Mouse (Mus musculus): Measurements from ENCODE around the gene Ppfibp1. TPM values are rescaled to one million over a fixed set of nuclear protein-coding genes. Genes with fewer than 3 reads are reported as not detected.

Gene Ppfibp1
- polyA plus RNA-seq, 1 experiment from 2014 or later: 138 TPM

GRCm38 (mm10) chr6:147021181-147021580, 132.9 kb downstream of the Ppfibp1 start:
- in situ Hi-C loops (cut with MboI; ENCODE audit: low pct_unique_long_range_greater_than_20kb): loop anchor here (10.0 to 25.0 kb wide), 3 partner anchors 784 to 1116 kb away; no protein-coding TSS in a partner anchor
- CTCF ChIA-PET: interaction anchor here (1.2 kb wide), 1 partner anchor 15 kb away, joined by 4 read pairs; no protein-coding TSS in a partner anchor
- H3K27me3 ChIP-seq: no peaks in the 10 kb centered on the region
- TF ChIP-seq CTCF (IDR thresholded peaks at IDR 0.05): no peak
- no peak for ATAC-seq
- no peak for DNase-seq (ENCODE audit: low read depth, low spot score)
- POLR2A ChIA-PET: no interaction called here

GRCm38 (mm10) chr6:147022375-147023132, 134.3 kb downstream of the Ppfibp1 start:
- ATAC-seq (no peak), DNase-seq (ENCODE audit: low read depth, low spot score) (no peak)
- no peak for TF ChIP-seq CTCF (IDR thresholded peaks at IDR 0.05)
- in situ Hi-C loops (cut with MboI; ENCODE audit: low pct_unique_long_range_greater_than_20kb): loop anchor here (10.0 to 25.0 kb wide), 3 partner anchors 782 to 1115 kb away; no protein-coding TSS in a partner anchor
- ChIA-PET POLR2A (no interaction called here), CTCF (interaction anchor here (0.6 to 1.2 kb wide), 2 partner anchors 13 to 166 kb away, joined by 3 read pairs; no protein-coding TSS in a partner anchor)
- H3K27me3 ChIP-seq: no peaks in the 10 kb centered on the region

GRCm38 (mm10) chr6:147023133-147023395, 134.8 kb downstream of the Ppfibp1 start:
- in situ Hi-C loops (cut with MboI; ENCODE audit: low pct_unique_long_range_greater_than_20kb): loop anchor here (10.0 to 25.0 kb wide), 3 partner anchors 782 to 1114 kb away; no protein-coding TSS in a partner anchor
- CTCF ChIA-PET: interaction anchor here (0.6 to 1.2 kb wide), 2 partner anchors 12 to 167 kb away, joined by 3 read pairs; no protein-coding TSS in a partner anchor
- DNase-seq (ENCODE audit: low read depth, low spot score) (no peak), ATAC-seq (no peak)
- TF ChIP-seq CTCF (IDR thresholded peaks at IDR 0.05): no peak
- POLR2A ChIA-PET: no interaction called here
- H3K27me3 ChIP-seq: no peaks in the 10 kb centered on the region

GRCm38 (mm10) chr6:147023568-147023967, 135.3 kb downstream of the Ppfibp1 start:
- ChIA-PET CTCF (interaction anchor here (1.2 kb wide), 1 partner anchor 12 kb away, joined by 3 read pairs; no protein-coding TSS in a partner anchor), POLR2A (no interaction called here)
- H3K27me3 ChIP-seq: no peaks in the 10 kb centered on the region
- in situ Hi-C loops (cut with MboI; ENCODE audit: low pct_unique_long_range_greater_than_20kb): loop anchor here (10.0 to 25.0 kb wide), 3 partner anchors 781 to 1114 kb away; no protein-coding TSS in a partner anchor
- DNase-seq (ENCODE audit: low read depth, low spot score) (no peak), ATAC-seq (no peak)
- TF ChIP-seq CTCF (IDR thresholded peaks at IDR 0.05): no peak

- CTCF ChIA-PET: interaction anchor here (1.6 kb wide), 1 partner anchor 10 kb away, joined by 3 read pairs; no protein-coding TSS in a partner anchor
- POLR2A ChIA-PET: no interaction called here
- H3K27me3 ChIP-seq: no peaks in the 10 kb centered on the region
- no peak for TF ChIP-seq CTCF (IDR thresholded peaks at IDR 0.05)
- in situ Hi-C loops (cut with MboI; ENCODE audit: low pct_unique_long_range_greater_than_20kb): loop anchor here (10.0 to 25.0 kb wide), 3 partner anchors 780 to 1113 kb away; no protein-coding TSS in a partner anchor
- DNase-seq (ENCODE audit: low read depth, low spot score) (no peak), ATAC-seq (no peak)
These were observed 136.5 kb downstream of the Ppfibp1 start for GRCm38 (mm10) chr6:147024761-147025160.

GRCm38 (mm10) chr6:147028396-147028795, 140.1 kb downstream of the Ppfibp1 start:
- no peak for ATAC-seq
- H3K27me3 ChIP-seq: no peaks in the 10 kb centered on the region
- TF ChIP-seq CTCF (IDR thresholded peaks at IDR 0.05): no peak
- in situ Hi-C loops (cut with MboI; ENCODE audit: low pct_unique_long_range_greater_than_20kb): loop anchor here (10.0 kb wide), 1 partner anchor 776 kb away; no protein-coding TSS in a partner anchor
- POLR2A ChIA-PET: interaction anchor here (1.7 kb wide), 1 partner anchor 13 kb away, joined by 3 read pairs; no protein-coding TSS in a partner anchor
- CTCF ChIA-PET: interaction anchor here (1.1 to 1.3 kb wide), 2 partner anchors 8 to 14 kb away, joined by 3 to 5 read pairs; no protein-coding TSS in a partner anchor
- no peak for DNase-seq (ENCODE audit: low read depth, low spot score)

GRCm38 (mm10) chr6:147029591-147029990, 141.3 kb downstream of the Ppfibp1 start:
- in situ Hi-C loops (cut with MboI; ENCODE audit: low pct_unique_long_range_greater_than_20kb): loop anchor here (10.0 kb wide), 1 partner anchor 775 kb away; no protein-coding TSS in a partner anchor
- TF ChIP-seq CTCF (IDR thresholded peaks at IDR 0.05): no peak
- POLR2A ChIA-PET: interaction anchor here (1.7 kb wide), 1 partner anchor 14 kb away, joined by 3 read pairs; no protein-coding TSS in a partner anchor
- no peaks in the 10 kb centered on the region for H3K27me3 ChIP-seq
- DNase-seq (ENCODE audit: low read depth, low spot score) (no peak), ATAC-seq (no peak)
- CTCF ChIA-PET: interaction anchor here (1.3 kb wide), 1 partner anchor 9 kb away, joined by 3 read pairs; no protein-coding TSS in a partner anchor

GRCm38 (mm10) chr6:147030096-147030885, 142.0 kb downstream of the Ppfibp1 start:
- in situ Hi-C loops (cut with MboI; ENCODE audit: low pct_unique_long_range_greater_than_20kb): no loop called here
- DNase-seq (ENCODE audit: low read depth, low spot score) (no peak), ATAC-seq (no peak)
- TF ChIP-seq CTCF (IDR thresholded peaks at IDR 0.05): no peak
- CTCF ChIA-PET: no interaction called here
- H3K27me3 ChIP-seq: no peaks in the 10 kb centered on the region
- POLR2A ChIA-PET: no interaction called here

- POLR2A ChIA-PET: no interaction called here
- in situ Hi-C loops (cut with MboI; ENCODE audit: low pct_unique_long_range_greater_than_20kb): no loop called here
- ATAC-seq: no peak
- DNase-seq (ENCODE audit: low read depth, low spot score): no peak
- no peak for TF ChIP-seq CTCF (IDR thresholded peaks at IDR 0.05)
- H3K27me3 ChIP-seq: no peaks in the 10 kb centered on the region
- CTCF ChIA-PET: interaction anchor here (1.1 kb wide), 1 partner anchor 17 kb away, joined by 3 read pairs; no protein-coding TSS in a partner anchor
These were observed 144.1 kb downstream of the Ppfibp1 start, which contains the start of gene Rep15 for GRCm38 (mm10) chr6:147032303-147032925. Rep15 (plus strand) TSS chr6:147032584.

Data from Patski (cell line).